Mouse (Mus musculus): ENCODE measurements around the gene Tmod3. TPM values are rescaled to one million over a fixed set of nuclear protein-coding genes. Genes with fewer than 3 reads are reported as not detected.

Tmod3 gene
- polyA plus RNA-seq, 1 experiment from 2014 or later, result 96.5 TPM

DNA sequence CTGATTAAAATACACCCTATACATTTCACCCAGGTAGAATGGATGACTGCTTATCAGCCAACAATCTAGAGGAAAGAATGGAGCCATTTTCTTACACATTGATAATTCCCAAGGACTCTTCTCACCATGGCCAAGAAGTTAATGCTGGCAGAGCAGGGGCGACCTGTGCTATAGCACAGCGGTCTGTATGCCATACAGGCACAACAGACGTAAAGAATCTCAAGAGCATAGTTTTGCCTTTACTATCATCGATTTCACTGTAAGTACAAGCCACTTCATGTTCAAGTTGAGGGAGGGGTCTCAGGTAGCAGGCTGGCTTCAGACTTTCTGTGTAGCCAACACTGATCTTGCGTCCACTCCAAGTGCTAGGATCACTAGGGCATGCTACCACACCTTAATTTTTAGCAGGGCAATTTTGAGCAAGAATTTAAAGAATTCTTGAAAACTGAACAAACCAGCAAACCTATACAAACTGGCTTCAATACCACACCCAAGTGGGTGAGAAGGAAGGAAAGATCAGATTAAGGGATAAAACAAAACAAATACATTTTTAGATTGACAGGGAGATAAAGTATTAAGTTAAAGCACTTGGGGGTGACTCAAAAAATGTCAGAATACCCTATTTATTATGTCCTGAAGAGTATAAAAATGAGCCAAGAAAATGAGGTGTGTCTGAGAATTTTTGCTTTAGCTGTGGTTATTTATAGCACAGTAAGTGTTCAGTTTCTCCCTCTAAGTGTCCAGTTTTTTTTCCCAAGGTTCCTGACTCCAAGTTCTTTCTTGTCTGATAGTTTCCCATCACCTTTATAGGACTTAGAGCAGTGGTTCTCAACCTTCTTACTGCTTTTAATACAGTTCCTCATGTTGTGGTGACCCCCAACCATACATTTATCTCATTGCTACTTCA is 11.8 kb upstream of the Tmod3 start:
- no peaks in the 10 kb centered on the region for H3K4me1 ChIP-seq
- no peaks in the 10 kb centered on the region for H3K9me3 ChIP-seq (replicated peaks)
- H3K4me3 ChIP-seq, result no peak overlapping the region
- H3K27me3 ChIP-seq, result no peaks in the 10 kb centered on the region
- no peak for ATAC-seq (ENCODE audit: low FRiP score)
- WGBS, result 98% methylated on average over 5 of the region's 5 CpGs
- H3K27ac ChIP-seq, result no peak overlapping the region
- no peak overlapping the region for H3K9ac ChIP-seq
- peaks cover 41% of the 10 kb centered on the region for H3K36me3 ChIP-seq
- H3K4me2 ChIP-seq (replicated peaks), result no peak overlapping the region

GRCm38 (mm10) chr9:75568399-75568798 is 8.9 kb upstream of the Tmod3 start:
- no peaks in the 10 kb centered on the region for H3K27me3 ChIP-seq
- WGBS, result 95% methylated on average over 6 of the region's 6 CpGs
- no peak overlapping the region for H3K27ac ChIP-seq
- no peaks in the 10 kb centered on the region for H3K9me3 ChIP-seq (replicated peaks)
- H3K9ac ChIP-seq, result no peak overlapping the region
- no peak overlapping the region for H3K4me2 ChIP-seq (replicated peaks)
- peaks cover 12% of the 10 kb centered on the region for H3K36me3 ChIP-seq
- H3K4me3 ChIP-seq, result no peak overlapping the region
- no peak for ATAC-seq (ENCODE audit: low FRiP score)
- no peaks in the 10 kb centered on the region for H3K4me1 ChIP-seq

GRCm38 (mm10) chr9:75564892-75565291 is 5.4 kb upstream of the Tmod3 start:
- Histone ChIP-seq H3K4me1 (no peaks in the 10 kb centered on the region), H3K27me3 (no peaks in the 10 kb centered on the region), H3K4me2 (replicated peaks) (no peak overlapping the region), H3K9ac (no peak overlapping the region), H3K36me3 (no peaks in the 10 kb centered on the region), H3K4me3 (no peak overlapping the region), H3K9me3 (replicated peaks) (no peaks in the 10 kb centered on the region), H3K27ac (no peak overlapping the region)
- WGBS, result 80% methylated on average over 6 of the region's 6 CpGs
- ATAC-seq (ENCODE audit: low FRiP score), result no peak

GRCm38 (mm10) chr9:75563622-75564021 is 4.2 kb upstream of the Tmod3 start:
- Histone ChIP-seq H3K27me3 (no peaks in the 10 kb centered on the region), H3K4me1 (no peaks in the 10 kb centered on the region), H3K4me2 (replicated peaks) (no peak overlapping the region), H3K36me3 (no peaks in the 10 kb centered on the region), H3K27ac (no peak overlapping the region), H3K9ac (no peak overlapping the region), H3K9me3 (replicated peaks) (no peaks in the 10 kb centered on the region), H3K4me3 (no peak overlapping the region)
- 78% methylated on average over 6 of the region's 6 CpGs for WGBS
- no peak for ATAC-seq (ENCODE audit: low FRiP score)

DNA sequence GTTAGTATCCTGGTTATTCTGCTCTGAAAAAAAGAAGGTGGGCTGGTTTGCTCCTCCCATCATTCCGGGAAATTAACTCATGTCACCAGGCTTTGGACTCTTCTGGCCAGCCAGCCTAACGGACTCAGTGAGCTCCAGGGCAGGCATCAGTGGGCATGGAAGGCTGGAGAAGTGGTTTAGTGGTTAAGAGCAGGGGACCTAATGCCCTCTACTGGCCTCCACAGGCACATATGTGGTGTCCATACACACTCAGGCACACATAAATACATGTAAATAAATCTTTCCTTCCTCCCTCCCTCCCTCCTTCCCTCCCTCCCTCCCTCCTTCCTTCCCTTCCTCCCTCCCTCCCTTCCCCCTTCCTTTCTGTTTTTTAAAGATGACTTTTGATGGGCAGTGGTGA is 3.7 kb upstream of the Tmod3 start:
- no peaks in the 10 kb centered on the region for H3K4me1 ChIP-seq
- no peak overlapping the region for H3K4me3 ChIP-seq
- 42% methylated on average over 2 of the region's 2 CpGs for WGBS
- H3K9me3 ChIP-seq (replicated peaks), result no peaks in the 10 kb centered on the region
- H3K27ac ChIP-seq, result no peak overlapping the region
- no peak for ATAC-seq (ENCODE audit: low FRiP score)
- H3K4me2 ChIP-seq (replicated peaks), result no peak overlapping the region
- H3K9ac ChIP-seq, result no peak overlapping the region
- H3K27me3 ChIP-seq, result no peaks in the 10 kb centered on the region
- no peaks in the 10 kb centered on the region for H3K36me3 ChIP-seq

DNA sequence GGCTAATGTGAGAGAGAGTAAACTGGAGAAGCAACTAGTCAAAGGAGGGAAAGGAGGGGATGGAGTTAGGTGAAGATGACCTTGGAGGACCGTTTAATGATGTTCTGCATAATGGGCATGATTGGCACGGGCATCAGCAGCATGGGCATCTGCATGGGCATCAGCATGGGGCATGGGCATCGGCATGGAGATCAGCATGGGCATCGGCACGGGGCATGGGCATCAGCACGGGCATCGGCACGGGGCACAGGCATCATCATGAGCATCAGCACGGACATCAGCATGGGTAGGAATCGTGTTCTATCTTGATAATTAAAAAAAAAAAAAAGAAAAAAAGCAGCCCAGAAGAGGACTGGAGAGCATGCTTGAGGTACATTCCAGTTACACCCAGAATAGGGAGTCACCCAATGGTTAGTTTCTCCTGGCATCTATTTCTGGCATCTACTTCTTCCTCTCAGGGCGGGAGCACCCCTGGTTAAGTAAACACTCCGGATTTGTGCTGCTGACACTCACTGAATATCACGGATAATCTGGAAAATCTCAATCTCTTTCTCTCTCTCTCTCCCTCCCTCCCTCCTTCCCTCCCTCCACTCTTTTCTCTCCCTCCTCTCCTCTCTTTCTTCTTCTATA is 1.7 kb upstream of the Tmod3 start:
- Histone ChIP-seq H3K4me1 (peaks cover 9% of the 10 kb centered on the region), H3K9ac (no peak overlapping the region), H3K9me3 (replicated peaks) (no peaks in the 10 kb centered on the region), H3K27ac (no peak overlapping the region), H3K4me3 (no peak overlapping the region), H3K27me3 (no peaks in the 10 kb centered on the region), H3K4me2 (replicated peaks) (no peak overlapping the region), H3K36me3 (no peaks in the 10 kb centered on the region)
- ATAC-seq (ENCODE audit: low FRiP score), result no peak
- WGBS, result 87% methylated on average over 13 of the region's 13 CpGs

GRCm38 (mm10) chr9:75560353-75560752 is 896 bp upstream of the Tmod3 start:
- peaks cover 9% of the 10 kb centered on the region for H3K4me1 ChIP-seq
- H3K4me2 ChIP-seq (replicated peaks), result no peak overlapping the region
- H3K4me3 ChIP-seq, result no peak overlapping the region
- H3K27me3 ChIP-seq, result no peaks in the 10 kb centered on the region
- no peaks in the 10 kb centered on the region for H3K36me3 ChIP-seq
- no peaks in the 10 kb centered on the region for H3K9me3 ChIP-seq (replicated peaks)
- no peak overlapping the region for H3K27ac ChIP-seq
- ATAC-seq (ENCODE audit: low FRiP score), result no peak
- no peak overlapping the region for H3K9ac ChIP-seq

DNA sequence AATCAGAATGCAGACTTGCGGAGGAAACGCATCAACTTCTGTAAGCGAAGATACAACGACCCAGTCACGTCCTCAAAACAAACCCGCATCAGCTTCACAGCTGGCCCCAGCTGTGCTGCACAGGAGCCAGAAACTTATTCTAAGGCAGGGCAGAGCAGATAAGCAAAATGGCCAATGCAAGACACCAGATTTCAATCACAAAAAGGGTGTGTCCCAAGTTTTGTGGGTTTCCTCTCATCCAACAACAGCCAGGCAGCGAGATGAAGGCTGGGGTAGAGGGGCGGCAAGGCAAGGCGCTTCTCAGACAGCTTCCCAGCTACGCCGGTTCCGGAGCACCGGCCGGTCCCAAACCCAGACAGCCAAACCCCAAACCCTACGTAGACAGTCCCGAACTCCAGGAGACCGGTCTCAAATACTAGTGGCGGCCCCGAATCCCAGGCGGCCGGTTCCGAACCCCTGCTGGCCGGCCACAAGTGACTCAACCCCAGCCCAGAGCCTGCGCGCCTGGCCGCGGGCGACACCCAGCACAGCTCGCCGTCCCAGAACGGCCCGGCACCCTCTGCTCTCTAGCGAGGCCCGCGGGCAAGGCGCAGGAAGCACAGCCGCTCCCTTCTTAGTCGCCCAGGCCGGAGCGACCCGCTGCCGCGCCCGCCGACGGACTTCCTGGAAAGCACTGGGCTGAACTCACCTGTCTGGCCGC is 495 bp downstream of the Tmod3 start:
- Histone ChIP-seq H3K9me3 (replicated peaks) (no peaks in the 10 kb centered on the region), H3K4me3 (peak overlapping the region; percentile 81), H3K4me2 (replicated peaks) (peak overlapping the region; percentile 84), H3K27ac (peak overlapping the region; percentile 81), H3K36me3 (no peaks in the 10 kb centered on the region), H3K9ac (peak overlapping the region; percentile 86), H3K4me1 (peaks cover 9% of the 10 kb centered on the region), H3K27me3 (no peaks in the 10 kb centered on the region)
- under 1% methylated on average over 46 of the region's 47 CpGs for WGBS
- peak; percentile 93 for ATAC-seq (ENCODE audit: low FRiP score)

DNA sequence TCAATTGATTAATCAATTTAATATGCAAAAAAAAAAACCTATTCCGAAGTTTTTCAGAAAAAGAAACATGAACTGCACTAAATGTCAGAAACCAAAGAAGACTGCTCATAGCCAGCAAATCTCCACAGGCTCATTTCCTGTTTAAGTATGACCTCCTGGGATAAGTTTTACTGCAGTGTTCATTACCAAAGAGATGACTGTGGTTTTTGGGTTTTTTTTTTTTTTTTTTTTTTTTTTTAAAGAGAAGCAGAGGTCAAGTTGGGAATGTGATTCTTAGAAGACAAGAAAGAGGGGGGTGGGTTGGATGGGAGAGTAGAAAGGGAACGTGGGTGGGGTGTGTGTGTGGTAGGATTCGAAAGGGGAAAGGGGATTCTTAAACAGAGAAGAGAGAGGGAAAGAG is 1.1 kb downstream of the Tmod3 start:
- no peak for ATAC-seq (ENCODE audit: low FRiP score)
- peak overlapping the region; percentile 81 for H3K4me3 ChIP-seq
- H3K27ac ChIP-seq, result no peak overlapping the region
- no peaks in the 10 kb centered on the region for H3K27me3 ChIP-seq
- H3K4me2 ChIP-seq (replicated peaks), result peak overlapping the region; percentile 84
- H3K9ac ChIP-seq, result peak overlapping the region; percentile 86
- WGBS, result 24% methylated on average over 3 of the region's 3 CpGs
- H3K4me1 ChIP-seq, result peaks cover 9% of the 10 kb centered on the region
- no peaks in the 10 kb centered on the region for H3K9me3 ChIP-seq (replicated peaks)
- no peaks in the 10 kb centered on the region for H3K36me3 ChIP-seq

GRCm38 (mm10) chr9:75553719-75554118 is 5.7 kb downstream of the Tmod3 start:
- Histone ChIP-seq H3K9me3 (replicated peaks) (peaks cover 5% of the 10 kb centered on the region; the same call in 1 of the 2 replicates), H3K36me3 (no peaks in the 10 kb centered on the region; the same call in 1 of the 2 replicates), H3K4me2 (replicated peaks) (no peak overlapping the region), H3K4me3 (no peak overlapping the region), H3K27me3 (no peaks in the 10 kb centered on the region), H3K4me1 (peaks cover 11% of the 10 kb centered on the region), H3K9ac (no peak overlapping the region), H3K27ac (no peak overlapping the region)
- ATAC-seq (ENCODE audit: low FRiP score), result no peak
- 75% methylated on average over 4 of the region's 4 CpGs for WGBS

DNA sequence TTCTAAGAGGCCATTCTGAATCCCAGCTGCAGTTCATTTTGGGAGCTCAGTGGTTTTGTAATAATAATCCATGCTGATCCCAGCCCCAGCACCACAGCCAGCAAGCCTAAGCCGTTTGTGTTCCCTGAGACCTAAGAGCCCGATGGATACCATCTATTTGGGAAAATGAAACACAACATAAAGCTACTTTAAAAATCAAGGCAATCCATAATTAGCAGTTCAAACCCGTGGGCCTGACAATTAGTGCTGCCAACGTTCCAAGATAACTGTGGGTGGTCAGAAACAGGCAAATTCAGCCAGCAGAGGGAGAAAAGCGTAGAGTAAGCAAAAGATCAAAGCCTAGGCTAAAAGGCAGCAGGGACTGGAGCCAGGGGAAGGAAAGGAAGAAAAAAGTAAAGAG is 8.1 kb downstream of the Tmod3 start:
- Histone ChIP-seq H3K36me3 (no peaks in the 10 kb centered on the region; the same call in 1 of the 2 replicates), H3K4me2 (replicated peaks) (no peak overlapping the region), H3K9ac (no peak overlapping the region), H3K9me3 (replicated peaks) (peaks cover 5% of the 10 kb centered on the region; the same call in 1 of the 2 replicates), H3K27ac (no peak overlapping the region), H3K4me1 (peaks cover 2% of the 10 kb centered on the region), H3K27me3 (no peaks in the 10 kb centered on the region), H3K4me3 (no peak overlapping the region)
- WGBS, result 58% methylated on average over 5 of the region's 5 CpGs
- no peak for ATAC-seq (ENCODE audit: low FRiP score)

DNA sequence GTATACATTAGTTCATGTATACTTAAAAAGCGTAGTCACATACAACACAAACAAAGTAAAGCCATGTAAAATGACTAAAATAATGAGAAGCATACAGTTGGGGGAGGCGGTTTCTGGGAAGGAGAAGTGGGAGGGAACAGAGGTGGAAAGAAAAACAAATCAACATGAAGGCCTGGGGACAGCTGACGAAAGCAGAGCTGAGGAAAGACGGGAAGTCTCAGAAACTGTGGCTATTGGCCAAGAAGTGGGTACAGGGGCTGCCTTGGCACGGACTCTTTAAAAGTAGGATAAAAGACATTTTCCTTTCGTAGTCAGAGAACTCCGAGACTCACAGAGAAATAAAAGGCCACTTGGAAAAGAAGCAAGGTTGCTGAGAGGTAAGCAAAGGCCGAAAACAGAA is 10.4 kb downstream of the Tmod3 start:
- no peak for ATAC-seq (ENCODE audit: low FRiP score)
- 75% methylated on average over 8 of the region's 8 CpGs for WGBS
- H3K36me3 ChIP-seq, result no peaks in the 10 kb centered on the region; the same call in 1 of the 2 replicates

More for the DNA sequence above, 10.4 kb downstream of the Tmod3 start:
- Histone ChIP-seq H3K9me3 (replicated peaks) (peaks cover 5% of the 10 kb centered on the region; the same call in 1 of the 2 replicates), H3K4me2 (replicated peaks) (no peak overlapping the region), H3K27ac (no peak overlapping the region), H3K27me3 (no peaks in the 10 kb centered on the region), H3K4me1 (peaks cover 2% of the 10 kb centered on the region), H3K9ac (no peak overlapping the region), H3K4me3 (no peak overlapping the region)
